Mouse (Mus musculus): ENCODE data around the gene Rusc2. TPM values are rescaled to one million over a fixed set of nuclear protein-coding genes. Genes with fewer than 3 reads are reported as not detected.

The Rusc2 gene
- total and polyA plus RNA-seq, 3 experiments: 8.7 to 17.1 (median 14.5) TPM

- TF ChIP-seq TAL1 (conservative IDR thresholded peaks at IDR 0.05; ENCODE audit: low read depth, low read length): no peak
- TF ChIP-seq CTCF (IDR thresholded peaks at IDR 0.05; ENCODE audit: low read depth, low read length): no peak
- no peak for TF ChIP-seq GATA2 (IDR thresholded peaks at IDR 0.05; ENCODE audit: borderline replicate concordance, low read depth, low read length)
- TF ChIP-seq GATA1 (IDR thresholded peaks at IDR 0.05; ENCODE audit: borderline replicate concordance, low read length): no peak
- no peak for TF ChIP-seq POLR2AphosphoS5 (IDR thresholded peaks at IDR 0.05; ENCODE audit: insufficient replicate concordance, low read depth, low read length)
- DNase-seq (ENCODE audit: low spot score) (no peak), ATAC-seq (ENCODE audit: extremely low read depth, insufficient number of reproducible peaks, low FRiP score, poor library complexity, severe bottlenecking) (no peak)
- Histone ChIP-seq H3K36me3 (replicated peaks) (no peaks in the 10 kb centered on the region), H3K9me3 (replicated peaks) (no peaks in the 10 kb centered on the region), H3K4me3 (ENCODE audit: low read depth, low read length) (no peak overlapping the region), H3K4me1 (ENCODE audit: insufficient read depth, low read depth, low read length) (peaks cover 31% of the 10 kb centered on the region), H3K27me3 (ENCODE audit: insufficient read depth, low read length) (peaks cover 67% of the 10 kb centered on the region)
Observed at GRCm38 (mm10) chr4:43457124-43457523, 75.3 kb downstream of the Rusc2 start.

GRCm38 (mm10) chr4:43463102-43463501 lies 81.3 kb downstream of the Rusc2 start:
- no peaks in the 10 kb centered on the region; the same call in 1 of the 2 replicates for H3K4me1 ChIP-seq (ENCODE audit: insufficient read depth, low read depth, low read length)
- H3K27me3 ChIP-seq (ENCODE audit: insufficient read depth, low read length): peaks cover 42% of the 10 kb centered on the region
- H3K36me3 ChIP-seq (replicated peaks): no peaks in the 10 kb centered on the region
- no peak overlapping the region for H3K4me3 ChIP-seq (ENCODE audit: low read depth, low read length)
- TF ChIP-seq GATA2 (IDR thresholded peaks at IDR 0.05; ENCODE audit: borderline replicate concordance, low read depth, low read length) (no peak), TAL1 (conservative IDR thresholded peaks at IDR 0.05; ENCODE audit: low read depth, low read length) (no peak), POLR2AphosphoS5 (IDR thresholded peaks at IDR 0.05; ENCODE audit: insufficient replicate concordance, low read depth, low read length) (no peak), GATA1 (IDR thresholded peaks at IDR 0.05; ENCODE audit: borderline replicate concordance, low read length) (no peak), CTCF (IDR thresholded peaks at IDR 0.05; ENCODE audit: low read depth, low read length) (no peak)
- no peaks in the 10 kb centered on the region for H3K9me3 ChIP-seq (replicated peaks)
- no peak for DNase-seq (ENCODE audit: low spot score)
- ATAC-seq (ENCODE audit: extremely low read depth, insufficient number of reproducible peaks, low FRiP score, poor library complexity, severe bottlenecking): no peak

- no peak for DNase-seq (ENCODE audit: low spot score)
- Histone ChIP-seq H3K27me3 (ENCODE audit: insufficient read depth, low read length) (peaks cover 34% of the 10 kb centered on the region), H3K4me3 (ENCODE audit: low read depth, low read length) (no peak overlapping the region), H3K4me1 (ENCODE audit: insufficient read depth, low read depth, low read length) (no peaks in the 10 kb centered on the region), H3K36me3 (replicated peaks) (no peaks in the 10 kb centered on the region), H3K9me3 (replicated peaks) (no peaks in the 10 kb centered on the region)
- TF ChIP-seq CTCF (IDR thresholded peaks at IDR 0.05; ENCODE audit: low read depth, low read length) (no peak), GATA1 (IDR thresholded peaks at IDR 0.05; ENCODE audit: borderline replicate concordance, low read length) (no peak), TAL1 (conservative IDR thresholded peaks at IDR 0.05; ENCODE audit: low read depth, low read length) (no peak), GATA2 (IDR thresholded peaks at IDR 0.05; ENCODE audit: borderline replicate concordance, low read depth, low read length) (no peak), POLR2AphosphoS5 (IDR thresholded peaks at IDR 0.05; ENCODE audit: insufficient replicate concordance, low read depth, low read length) (no peak)
- no peak for ATAC-seq (ENCODE audit: extremely low read depth, insufficient number of reproducible peaks, low FRiP score, poor library complexity, severe bottlenecking)
Observed at GRCm38 (mm10) chr4:43465935-43466334, 84.2 kb downstream of the Rusc2 start.

GRCm38 (mm10) chr4:43466872-43467271 lies 85.1 kb downstream of the Rusc2 start:
- H3K27me3 ChIP-seq (ENCODE audit: insufficient read depth, low read length): peaks cover 27% of the 10 kb centered on the region
- TF ChIP-seq POLR2AphosphoS5 (IDR thresholded peaks at IDR 0.05; ENCODE audit: insufficient replicate concordance, low read depth, low read length): no peak
- no peak for TF ChIP-seq CTCF (IDR thresholded peaks at IDR 0.05; ENCODE audit: low read depth, low read length)
- no peak for TF ChIP-seq GATA1 (IDR thresholded peaks at IDR 0.05; ENCODE audit: borderline replicate concordance, low read length)
- TF ChIP-seq GATA2 (IDR thresholded peaks at IDR 0.05; ENCODE audit: borderline replicate concordance, low read depth, low read length): no peak
- TF ChIP-seq TAL1 (conservative IDR thresholded peaks at IDR 0.05; ENCODE audit: low read depth, low read length): no peak
- no peak overlapping the region for H3K4me3 ChIP-seq (ENCODE audit: low read depth, low read length)
- DNase-seq (ENCODE audit: low spot score) (no peak), ATAC-seq (ENCODE audit: extremely low read depth, insufficient number of reproducible peaks, low FRiP score, poor library complexity, severe bottlenecking) (no peak)
- H3K9me3 ChIP-seq (replicated peaks): no peaks in the 10 kb centered on the region
- no peaks in the 10 kb centered on the region for H3K4me1 ChIP-seq (ENCODE audit: insufficient read depth, low read depth, low read length)
- no peaks in the 10 kb centered on the region for H3K36me3 ChIP-seq (replicated peaks)

- no peak for ATAC-seq (ENCODE audit: extremely low read depth, insufficient number of reproducible peaks, low FRiP score, poor library complexity, severe bottlenecking)
- TF ChIP-seq GATA2 (IDR thresholded peaks at IDR 0.05; ENCODE audit: borderline replicate concordance, low read depth, low read length): no peak
- no peak for TF ChIP-seq CTCF (IDR thresholded peaks at IDR 0.05; ENCODE audit: low read depth, low read length)
- no peak for TF ChIP-seq POLR2AphosphoS5 (IDR thresholded peaks at IDR 0.05; ENCODE audit: insufficient replicate concordance, low read depth, low read length)
- TF ChIP-seq TAL1 (conservative IDR thresholded peaks at IDR 0.05; ENCODE audit: low read depth, low read length): no peak
- no peak for TF ChIP-seq GATA1 (IDR thresholded peaks at IDR 0.05; ENCODE audit: borderline replicate concordance, low read length)
- Histone ChIP-seq H3K36me3 (replicated peaks) (no peaks in the 10 kb centered on the region), H3K27me3 (ENCODE audit: insufficient read depth, low read length) (peaks cover 27% of the 10 kb centered on the region), H3K4me1 (ENCODE audit: insufficient read depth, low read depth, low read length) (no peaks in the 10 kb centered on the region; the same call in 1 of the 2 replicates), H3K4me3 (ENCODE audit: low read depth, low read length) (no peak overlapping the region), H3K9me3 (replicated peaks) (no peaks in the 10 kb centered on the region)
- no peak for DNase-seq (ENCODE audit: low spot score)
Observed at GRCm38 (mm10) chr4:43470301-43470700, 88.5 kb downstream of the Rusc2 start.

- Histone ChIP-seq H3K9me3 (replicated peaks) (no peaks in the 10 kb centered on the region), H3K36me3 (replicated peaks) (no peaks in the 10 kb centered on the region), H3K27me3 (ENCODE audit: insufficient read depth, low read length) (peaks cover 12% of the 10 kb centered on the region), H3K4me1 (ENCODE audit: insufficient read depth, low read depth, low read length) (peaks cover 5% of the 10 kb centered on the region), H3K4me3 (ENCODE audit: low read depth, low read length) (no peak overlapping the region)
- DNase-seq (ENCODE audit: low spot score) (no peak), ATAC-seq (ENCODE audit: extremely low read depth, insufficient number of reproducible peaks, low FRiP score, poor library complexity, severe bottlenecking) (no peak)
- TF ChIP-seq CTCF (IDR thresholded peaks at IDR 0.05; ENCODE audit: low read depth, low read length) (no peak), GATA2 (IDR thresholded peaks at IDR 0.05; ENCODE audit: borderline replicate concordance, low read depth, low read length) (no peak), GATA1 (IDR thresholded peaks at IDR 0.05; ENCODE audit: borderline replicate concordance, low read length) (no peak), POLR2AphosphoS5 (IDR thresholded peaks at IDR 0.05; ENCODE audit: insufficient replicate concordance, low read depth, low read length) (no peak)
Observed at GRCm38 (mm10) chr4:43473636-43474035, 91.9 kb downstream of the Rusc2 start.

All from G1E (cell line).